Mouse (Mus musculus) midbrain, embryonic 13.5 days (tissue): Measurements from ENCODE around the gene Myof. TPM values are rescaled to one million over a fixed set of nuclear protein-coding genes. Genes with fewer than 3 reads are reported as not detected.
A peak's percentile ranks its signal among the peaks of the same experiment; 100 is the strongest.

Source experiments
- ATAC-seq: fragments of 200-750 bp; cut with Nextera tagmentation; 2 replicates; pipeline ENCODE4 v1.8.0; 2017; ENCODE audit warnings: mild to moderate bottlenecking, moderate TSS enrichment, moderate library complexity
- H3K27ac ChIP-seq: fragments of 300-500 bp; sonication (generic); 2 replicates; pipeline ENCODE4 v1.5.1; 2015; ENCODE audit warnings: inconsistent platforms, mild to moderate bottlenecking, moderate library complexity
- H3K27me3 ChIP-seq: fragments of 300-500 bp; sonication (generic); 2 replicates; pipeline ENCODE4 v1.6.1; 2015; ENCODE audit warnings: mild to moderate bottlenecking, inconsistent platforms
- H3K36me3 ChIP-seq: fragments of 300-500 bp; sonication (generic); 2 replicates; pipeline ENCODE4 v1.6.1; 2015; ENCODE audit warnings: mild to moderate bottlenecking, inconsistent platforms
- H3K4me1 ChIP-seq: fragments of 300-500 bp; sonication (generic); replicated peaks from 2 replicates; pipeline ENCODE4 v1.6.1; 2015; ENCODE audit warnings: inconsistent platforms
- H3K4me2 ChIP-seq: fragments of 300-500 bp; sonication (generic); replicated peaks from 2 replicates; pipeline ENCODE4 v1.6.1; 2015; ENCODE audit warnings: moderate library complexity, mild to moderate bottlenecking, inconsistent platforms
- H3K4me3 ChIP-seq: fragments of 300-500 bp; sonication (generic); replicated peaks from 2 replicates; pipeline ENCODE4 v1.5.1; 2015; ENCODE audit warnings: mild to moderate bottlenecking, inconsistent platforms
- H3K9ac ChIP-seq: fragments of 300-500 bp; sonication (generic); replicated peaks from 2 replicates; pipeline ENCODE4 v1.6.1; 2015; ENCODE audit warnings: mild to moderate bottlenecking, inconsistent platforms
- H3K9me3 ChIP-seq: fragments of 300-500 bp; sonication (generic); 2 replicates; pipeline ENCODE4 v1.6.1; 2016; ENCODE audit warnings: mild to moderate bottlenecking, inconsistent platforms
- WGBS: fragments of 180-500 bp; shearing (Covaris S2); methylation state at CpG from one replicate; pipeline ENCODE4 v1.1.7; 2015; 5-methylcytosine and 5-hydroxymethylcytosine counted together
- polyA plus RNA-seq: library from polyadenylated mRNA; unstranded; fragments of >200 nt; fragmentation: Nextera tagmentation; extraction: Ambion mirVana; gene quantifications from 2 replicates; pipeline ENCODE4 v1.2.1, GENCODE M21; 2015

The Myof gene
- polyA plus RNA-seq, 1 experiment from 2014 or later: 1.6 TPM

- 87% methylated on average over 2 of the region's 2 CpGs for WGBS
- H3K9me3 ChIP-seq: no peaks in the 10 kb centered on the region
- H3K4me2 ChIP-seq: no peak overlapping the region
- H3K36me3 ChIP-seq: no peaks in the 10 kb centered on the region
- no peak overlapping the region for H3K4me3 ChIP-seq
- H3K27me3 ChIP-seq: 0 out of 2 replicates have a peak, but pooled peaks cover 9% of the 10 kb centered on the region
- H3K4me1 ChIP-seq: no peaks in the 10 kb centered on the region
- no peak for ATAC-seq
- no peak overlapping the region for H3K9ac ChIP-seq
- H3K27ac ChIP-seq: no peak overlapping the region
Measured at GRCm38 (mm10) chr19:38034696-38035095, 8.7 kb downstream of the Myof start.

- no peaks in the 10 kb centered on the region for H3K9me3 ChIP-seq
- WGBS: 79% methylated on average over 2 of the region's 2 CpGs
Measured at GRCm38 (mm10) chr19:38033735-38034057, 9.7 kb downstream of the Myof start.

GRCm38 (mm10) chr19:38032993-38033734, 10.2 kb downstream of the Myof start:
- Histone ChIP-seq H3K4me1 (no peaks in the 10 kb centered on the region), H3K4me3 (no peak overlapping the region), H3K4me2 (no peak overlapping the region), H3K27ac (no peak overlapping the region), H3K9me3 (no peaks in the 10 kb centered on the region), H3K9ac (no peak overlapping the region), H3K27me3 (0 out of 2 replicates have a peak, but pooled peaks cover 9% of the 10 kb centered on the region), H3K36me3 (no peaks in the 10 kb centered on the region)
- ATAC-seq: no peak; the same call in 1 of the 2 replicates
- 80% methylated on average over 15 of the region's 15 CpGs for WGBS

More at GRCm38 (mm10) chr19:38033735-38034057, 9.7 kb downstream of the Myof start:
- Histone ChIP-seq H3K9ac (no peak overlapping the region), H3K4me3 (no peak overlapping the region), H3K4me2 (no peak overlapping the region), H3K27ac (no peak overlapping the region), H3K27me3 (0 out of 2 replicates have a peak, but pooled peaks cover 9% of the 10 kb centered on the region), H3K36me3 (no peaks in the 10 kb centered on the region), H3K4me1 (no peaks in the 10 kb centered on the region)
- no peak for ATAC-seq

- ATAC-seq: peak; percentile 25
- no peak overlapping the region for H3K9ac ChIP-seq
- WGBS: 76% methylated on average over 9 of the region's 9 CpGs
- H3K9me3 ChIP-seq: no peaks in the 10 kb centered on the region
- peak overlapping the region; percentile 19; the same call in 1 of the 2 replicates for H3K4me2 ChIP-seq
- no peak overlapping the region for H3K4me3 ChIP-seq
- H3K4me1 ChIP-seq: no peaks in the 10 kb centered on the region
- no peak overlapping the region for H3K27ac ChIP-seq
- 0 out of 2 replicates have a peak, but pooled peaks cover 9% of the 10 kb centered on the region for H3K27me3 ChIP-seq
- no peaks in the 10 kb centered on the region for H3K36me3 ChIP-seq
Measured at GRCm38 (mm10) chr19:38031144-38031543, 12.2 kb downstream of the Myof start.

GRCm38 (mm10) chr19:38030673-38031137, 12.7 kb downstream of the Myof start:
- H3K9ac ChIP-seq: no peak overlapping the region
- H3K36me3 ChIP-seq: no peaks in the 10 kb centered on the region
- under 1% methylated on average over 10 of the region's 23 CpGs for WGBS
- H3K4me1 ChIP-seq: no peaks in the 10 kb centered on the region
- no peak overlapping the region for H3K27ac ChIP-seq
- no peaks in the 10 kb centered on the region for H3K9me3 ChIP-seq
- peak; percentile 75 for ATAC-seq
- H3K4me3 ChIP-seq: no peak overlapping the region
- 0 out of 2 replicates have a peak, but pooled peaks cover 9% of the 10 kb centered on the region for H3K27me3 ChIP-seq
- peak overlapping the region; percentile 19; the same call in 1 of the 2 replicates for H3K4me2 ChIP-seq

GRCm38 (mm10) chr19:38029871-38030270, 13.5 kb downstream of the Myof start:
- H3K27ac ChIP-seq: no peak overlapping the region
- H3K9ac ChIP-seq: no peak overlapping the region
- H3K4me2 ChIP-seq: no peak overlapping the region
- no peak overlapping the region for H3K4me3 ChIP-seq
- H3K36me3 ChIP-seq: no peaks in the 10 kb centered on the region
- 0 out of 2 replicates have a peak, but pooled peaks cover 9% of the 10 kb centered on the region for H3K27me3 ChIP-seq
- no peaks in the 10 kb centered on the region for H3K9me3 ChIP-seq
- 47% methylated on average over 2 of the region's 3 CpGs for WGBS
- no peaks in the 10 kb centered on the region for H3K4me1 ChIP-seq
- no peak for ATAC-seq

GRCm38 (mm10) chr19:38029292-38029691, 14.1 kb downstream of the Myof start:
- H3K27ac ChIP-seq: no peak overlapping the region
- H3K4me1 ChIP-seq: no peaks in the 10 kb centered on the region
- H3K4me2 ChIP-seq: no peak overlapping the region
- ATAC-seq: no peak
- no peaks in the 10 kb centered on the region for H3K36me3 ChIP-seq
- H3K4me3 ChIP-seq: no peak overlapping the region
- no peak overlapping the region for H3K9ac ChIP-seq
- WGBS: 62% methylated on average over 3 of the region's 3 CpGs
- no peaks in the 10 kb centered on the region for H3K9me3 ChIP-seq
- 0 out of 2 replicates have a peak, but pooled peaks cover 9% of the 10 kb centered on the region for H3K27me3 ChIP-seq

GRCm38 (mm10) chr19:38027881-38028521, 15.4 kb downstream of the Myof start:
- ATAC-seq: no peak
- Histone ChIP-seq H3K4me3 (no peak overlapping the region), H3K27me3 (0 out of 2 replicates have a peak, but pooled peaks cover 9% of the 10 kb centered on the region), H3K36me3 (no peaks in the 10 kb centered on the region), H3K4me2 (no peak overlapping the region), H3K9ac (no peak overlapping the region), H3K27ac (no peak overlapping the region), H3K9me3 (no peaks in the 10 kb centered on the region), H3K4me1 (no peaks in the 10 kb centered on the region)
- WGBS: 71% methylated on average over 10 of the region's 10 CpGs

GRCm38 (mm10) chr19:38027389-38027788, 16.0 kb downstream of the Myof start:
- Histone ChIP-seq H3K4me1 (no peaks in the 10 kb centered on the region), H3K9ac (no peak overlapping the region), H3K36me3 (no peaks in the 10 kb centered on the region), H3K27me3 (0 out of 2 replicates have a peak, but pooled peaks cover 9% of the 10 kb centered on the region), H3K4me3 (no peak overlapping the region), H3K9me3 (no peaks in the 10 kb centered on the region), H3K27ac (no peak overlapping the region), H3K4me2 (no peak overlapping the region)
- WGBS: 89% methylated on average over 6 of the region's 6 CpGs
- no peak for ATAC-seq

- Histone ChIP-seq H3K27ac (no peak overlapping the region), H3K27me3 (0 out of 2 replicates have a peak, but pooled peaks cover 2% of the 10 kb centered on the region), H3K4me2 (no peak overlapping the region), H3K4me1 (no peaks in the 10 kb centered on the region), H3K9ac (no peak overlapping the region), H3K36me3 (no peaks in the 10 kb centered on the region), H3K4me3 (no peak overlapping the region), H3K9me3 (no peaks in the 10 kb centered on the region)
- no peak for ATAC-seq
- WGBS: 69% methylated on average over 8 of the region's 8 CpGs
Measured at GRCm38 (mm10) chr19:38026211-38026624, 17.2 kb downstream of the Myof start.

- 64% methylated on average over 6 of the region's 9 CpGs for WGBS
- no peaks in the 10 kb centered on the region for H3K4me1 ChIP-seq
- no peak overlapping the region for H3K4me3 ChIP-seq
- H3K36me3 ChIP-seq: no peaks in the 10 kb centered on the region
- H3K9me3 ChIP-seq: no peaks in the 10 kb centered on the region
- no peak overlapping the region for H3K27ac ChIP-seq
- ATAC-seq: no peak
- H3K4me2 ChIP-seq: no peak overlapping the region
- H3K9ac ChIP-seq: no peak overlapping the region
- H3K27me3 ChIP-seq: no peaks in the 10 kb centered on the region
Measured at GRCm38 (mm10) chr19:38025254-38026041, 17.9 kb downstream of the Myof start.
